Mouse (Mus musculus) heart, adult 2 months (tissue): ENCODE data around the gene Kcnj8. TPM values are rescaled to one million over a fixed set of nuclear protein-coding genes. Genes with fewer than 3 reads are reported as not detected.

ENCODE experiments used
- DNase-seq, 2 experiments: peaks; one replicate each; pipeline ENCODE4 v3.0.0; 2021
- H3K27ac ChIP-seq: fragments of 200-600 bp; 2 replicates; pipeline ENCODE4 v1.8.1; 2022
- H3K27me3 ChIP-seq: fragments of 200-500 bp; 2 replicates; pipeline ENCODE4 v1.6.1; 2012; ENCODE audit warnings: mild to moderate bottlenecking, low read length, inconsistent platforms, mixed read lengths; ENCODE audit not compliant: control insufficient read depth, insufficient read depth
- H3K36me3 ChIP-seq: fragments of 200-500 bp; 2 replicates; pipeline ENCODE4 v1.6.1; 2012; ENCODE audit warnings: low read length, inconsistent platforms; ENCODE audit not compliant: control insufficient read depth, insufficient read depth
- H3K4me1 ChIP-seq: fragments of 200-500 bp; 2 replicates; pipeline ENCODE4 v1.6.1; 2011; ENCODE audit warnings: low read length; ENCODE audit not compliant: control insufficient read depth, insufficient read depth
- H3K4me3 ChIP-seq: fragments of 200-600 bp; 2 replicates; pipeline ENCODE4 v1.8.1; 2022
- H3K79me2 ChIP-seq: fragments of 200-500 bp; replicated peaks from 2 replicates; pipeline ENCODE4 v1.6.1; 2012; ENCODE audit warnings: mild to moderate bottlenecking, inconsistent platforms, low read length, moderate library complexity, mixed read lengths; ENCODE audit not compliant: control insufficient read depth, insufficient read depth
- H3K9ac ChIP-seq: fragments of 200-500 bp; 2 replicates; pipeline ENCODE4 v1.6.1; 2012; ENCODE audit warnings: low read depth, mild to moderate bottlenecking, control low read depth, inconsistent platforms, low read length, mixed read lengths
- CTCF ChIP-seq: fragments of 200-600 bp; IDR thresholded peaks from 2 replicates; pipeline ENCODE4 v1.8.1; 2022; ENCODE audit warnings: antibody characterized with exemption, mild to moderate bottlenecking, moderate library complexity
- EP300 ChIP-seq: fragments of 200-500 bp; IDR thresholded peaks from 2 replicates; pipeline ENCODE4 v1.6.1; 2011; ENCODE audit warnings: low read depth, low read length, control low read depth; ENCODE audit not compliant: insufficient read depth
- WGBS: fragments of 180-500 bp; shearing (Covaris S2); methylation state at CpG from one replicate; pipeline ENCODE4 v1.1.7; 2018; 5-methylcytosine and 5-hydroxymethylcytosine counted together
- intact Hi-C: fragments of 180-260 bp; cut with DNase I; formaldehyde crosslinking; loops from one replicate; pipeline ENCODE4 v1.15.1; 2025
- polyA plus RNA-seq: library from polyadenylated mRNA; depleted of rRNA; stranded (reverse); fragments of >200 nt; gene quantifications from 2 replicates; pipeline ENCODE4 v1.2.3, GENCODE M21; 2012; rRNA removed
- total RNA-seq, 2 experiments: library from RNA; stranded (reverse); gene quantifications; 2 replicates each; pipeline ENCODE4 v1.2.3; 2021

Gene Kcnj8
- total and polyA plus RNA-seq, 3 experiments, result 21.5 to 32.4 (median 23.6) TPM

GRCm38 (mm10) chr6:142514912-142515311, 56.5 kb downstream of the Kcnj8 start:
- Histone ChIP-seq H3K36me3 (no peaks in the 10 kb centered on the region), H3K27ac (no peak overlapping the region), H3K4me1 (no peaks in the 10 kb centered on the region), H3K79me2 (no peaks in the 10 kb centered on the region), H3K4me3 (no peak overlapping the region), H3K27me3 (no peaks in the 10 kb centered on the region), H3K9ac (no peak overlapping the region)
- no peak for TF ChIP-seq EP300
- TF ChIP-seq CTCF, result peak; percentile 63
- DNase-seq, result peak; percentile 45 to 64
- intact Hi-C loops, result loop anchor here (1.0 to 5.0 kb wide), 2 partner anchors 37 to 128 kb away; partner anchors contain the start of genes Golt1b and Recql
- 4% methylated on average over 10 of the region's 10 CpGs for WGBS

Other genes with a start within 250 kb of the Kcnj8 start
- not detected for gene Slco1a5, start 248.6 kb downstream of the Kcnj8 start, total RNA-seq
- 0.06 TPM in 1 of 2 replicates, not detected in the other for gene Slco1a5, start 248.6 kb downstream of the Kcnj8 start, polyA plus RNA-seq
- 1 to 10 TPM; 9.4 to 9.6 TPM for gene Pyroxd1, start 226.0 kb downstream of the Kcnj8 start, total RNA-seq
- 3.3 and 5.5 TPM in 2 replicates for gene Pyroxd1, start 226.0 kb downstream of the Kcnj8 start, polyA plus RNA-seq
- 1 to 10 TPM; 6.9 to 8.4 TPM for gene Recql, start 184.5 kb downstream of the Kcnj8 start, total RNA-seq
- gene Recql, start 184.5 kb downstream of the Kcnj8 start, polyA plus RNA-seq, result 2.3 and 5.4 TPM in 2 replicates
- 10 to 100 TPM; 15.6 to 21.4 TPM for gene Golt1b, start 184.4 kb downstream of the Kcnj8 start, total RNA-seq
- 7.0 and 13.6 TPM in 2 replicates for gene Golt1b, start 184.4 kb downstream of the Kcnj8 start, polyA plus RNA-seq
- not detected for gene Spx, start 158.2 kb downstream of the Kcnj8 start, total RNA-seq
- 0.18 and 0.25 TPM in 2 replicates for gene Spx, start 158.2 kb downstream of the Kcnj8 start, polyA plus RNA-seq
- gene Gys2, start 98.5 kb downstream of the Kcnj8 start, total RNA-seq, result under 1 TPM; 0.09 to 0.39 TPM
- gene Gys2, start 98.5 kb downstream of the Kcnj8 start, polyA plus RNA-seq, result 0.50 and 1.0 TPM in 2 replicates
- gene Ldhb, start 63.7 kb downstream of the Kcnj8 start, total RNA-seq, result 1,000 to 10,000 TPM; 2,754 to 3,232 TPM
- gene Ldhb, start 63.7 kb downstream of the Kcnj8 start, polyA plus RNA-seq, result 2,197 and 2,972 TPM in 2 replicates
- gene Abcc9, start 130.7 kb upstream of the Kcnj8 start, total RNA-seq, result 100 to 1,000 TPM; 227 to 235 TPM
- 57.8 and 100 TPM in 2 replicates for gene Abcc9, start 130.7 kb upstream of the Kcnj8 start, polyA plus RNA-seq
- 10 to 100 TPM; 35.0 to 35.9 TPM for gene Cmas, start 185.1 kb upstream of the Kcnj8 start, total RNA-seq
- 11.7 and 18.5 TPM in 2 replicates for gene Cmas, start 185.1 kb upstream of the Kcnj8 start, polyA plus RNA-seq
- gene Sult6b2, start 232.9 kb upstream of the Kcnj8 start, total RNA-seq, result not detected
- 0.12 TPM in 2 replicates for gene Sult6b2, start 232.9 kb upstream of the Kcnj8 start, polyA plus RNA-seq